ENCODE assay signal across 8 mouse cellular contexts in the genomic region with DNA sequence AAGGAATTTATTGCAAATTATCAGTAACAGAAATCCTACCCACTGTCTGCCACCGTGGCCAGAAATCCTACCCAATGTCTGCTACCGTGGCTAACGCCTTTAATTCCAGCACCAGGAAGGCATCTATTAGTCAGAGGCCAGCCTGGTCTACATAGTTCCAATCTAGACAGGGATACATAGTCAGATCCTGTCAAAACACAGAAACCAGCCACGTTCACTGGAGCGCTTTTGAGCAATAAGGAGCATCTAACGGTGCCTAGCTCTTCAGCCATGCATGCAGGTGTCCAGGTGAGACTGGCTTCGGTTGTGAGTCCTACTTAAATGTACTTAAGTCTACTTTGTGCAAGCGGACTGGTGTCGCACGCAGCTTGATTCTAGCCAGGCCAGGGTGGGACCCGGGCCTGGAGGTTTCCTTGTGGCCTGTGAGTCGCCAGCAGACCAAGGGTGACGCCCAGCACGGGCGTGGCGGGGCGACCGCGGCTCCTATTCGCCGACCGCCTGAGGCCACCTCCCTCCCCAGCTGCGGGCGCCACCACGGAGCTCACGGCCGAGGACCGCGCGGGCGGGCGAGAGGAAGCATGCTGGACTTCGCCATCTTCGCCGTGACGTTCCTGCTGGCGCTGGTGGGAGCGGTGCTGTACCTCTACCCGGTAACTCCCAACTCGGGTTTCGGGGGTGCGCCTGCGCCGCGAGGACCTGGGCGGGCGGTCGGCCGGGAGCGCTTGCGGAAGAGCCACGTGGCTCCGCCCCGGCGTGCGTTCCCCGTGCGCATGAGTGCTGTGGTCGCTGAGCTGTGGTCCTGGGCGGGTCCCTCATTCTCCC. TPM values are rescaled to one million over a fixed set of nuclear protein-coding genes. Genes with fewer than 3 reads are reported as not detected.
A peak's percentile ranks its signal among the peaks of the same experiment; 100 is the strongest.
DNase-seq lines count a peak whose midpoint lies in the region; ATAC-seq lines count a peak whose summit lies in the region.

Gene Cyp20a1, plus strand, starts transcription at position 516 of the 822 bp plus-strand sequence.

- peak; percentile 97 for ATAC-seq in megakaryocyte progenitor cell, adult 5-6 weeks (replicated peaks; ENCODE audit: poor library complexity)

- peak; percentile 83 for DNase-seq in adipocyte (ENCODE audit: low spot score)
- peak; percentile 92 for DNase-seq in embryo, embryonic 10 days (ENCODE audit: low spot score)
- peak; percentile 87 for DNase-seq in gastrocnemius, postnatal 10 days
- peak; percentile 90 for DNase-seq in induced T-regulatory cell, adult 2 months (ENCODE audit: low read depth)
- peak; percentile 77 to 93 for DNase-seq in left cerebral cortex, adult 9 months (ENCODE audit: low spot score in 2 of 2)
- DNase-seq in right cerebral cortex, postnatal 14 days = peak; percentile 92
- DNase-seq in urinary bladder, postnatal 36 days (ENCODE audit: low spot score in 2 of 2) = peak; percentile 83 to 87

RNA-seq across cellular contexts. Expression of gene Cyp20a1, which starts in this region (rescaled TPM):
- total RNA-seq in gastrocnemius, postnatal 10 days (2021) = 10 to 100 TPM; 12.5 to 18.5 TPM
- 17.8 and 21.7 TPM in 2 replicates for total RNA-seq in megakaryocyte progenitor cell, adult 5-6 weeks (2015)
- 24.6 and 29.3 TPM in 2 replicates for total RNA-seq in megakaryocyte progenitor cell, adult 5-6 weeks (2017)

Comparison
In these comparisons a context has a peak if more than half of its experiments do, and no peak if none do; other contexts are left out.
1. Peak in every context shown above with its lines: DNase-seq and ATAC-seq.